Mouse (Mus musculus): ENCODE data around the gene Smarcd3.

GRCm38 (mm10) chr5:24576801-24577182 is 47.4 kb downstream of the Smarcd3 start:
- TF ChIP-seq POLR2A (IDR thresholded peaks at IDR 0.05; ENCODE audit: low read depth, low read length): no peak
- TF ChIP-seq CTCF (conservative IDR thresholded peaks at IDR 0.05; ENCODE audit: insufficient read depth, insufficient read length, low read depth, low read length): no peak
